Mouse (Mus musculus) cerebellum, adult 2 months (tissue): ENCODE data around the gene Ankrd13b.

Source experiments
- CTCF ChIP-seq: fragments of 200-500 bp; IDR thresholded peaks from 2 replicates; pipeline ENCODE4 v1.5.1; 2011; ENCODE audit warnings: low read depth, mild to moderate bottlenecking, control low read depth, low read length, moderate library complexity, borderline replicate concordance; ENCODE audit not compliant: insufficient read depth
- POLR2A ChIP-seq: fragments of 200-500 bp; IDR thresholded peaks from 2 replicates; pipeline ENCODE4 v1.6.1; 2011; ENCODE audit warnings: low read length, control low read depth, borderline replicate concordance; ENCODE audit not compliant: insufficient read depth

DNA sequence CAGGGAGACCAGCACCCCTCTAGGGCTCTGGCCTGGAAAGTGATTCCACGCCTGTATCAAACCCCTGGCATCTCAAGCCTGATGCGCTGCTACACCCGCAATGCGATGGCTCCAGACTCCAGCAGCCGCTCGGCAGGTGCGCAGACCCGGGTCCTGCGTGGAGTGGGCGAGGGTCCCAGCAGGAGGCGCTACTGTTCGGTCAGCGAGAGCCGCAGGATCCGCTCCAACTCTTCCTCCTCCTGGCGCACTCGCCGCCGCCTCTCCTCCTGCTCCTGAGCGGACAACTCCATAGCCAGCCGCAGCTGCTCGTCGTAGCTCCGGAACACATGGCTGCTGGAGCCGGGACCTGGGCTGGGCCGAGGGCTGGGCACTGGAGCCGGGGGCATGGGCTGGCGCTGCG is 18.1 kb downstream of the Ankrd13b start:
- TF ChIP-seq CTCF (no peak), POLR2A (no peak)
